Mouse (Mus musculus) granulocyte monocyte progenitor cell, adult 5-6 weeks (primary cell): ENCODE measurements around the gene Npat. TPM values are rescaled to one million over a fixed set of nuclear protein-coding genes. Genes with fewer than 3 reads are reported as not detected.
A peak's percentile ranks its signal among the peaks of the same experiment; 100 is the strongest.

ENCODE experiments used
- ATAC-seq: replicated peaks from 2 replicates; pipeline ENCODE4 v1.8.0; 2016; ENCODE audit warnings: mild to moderate bottlenecking, moderate TSS enrichment, inconsistent platforms; ENCODE audit not compliant: poor library complexity, severe bottlenecking
- total RNA-seq, 2 experiments: library from RNA; stranded (forward) in 1 of 2; stranded (reverse) in 1 of 2; fragments of 200-712, 200-1000 nt in 1 of 2; fragments of >200 nt in 1 of 2; fragmentation: Nextera tagmentation in 1 of 2; gene quantifications; 2 replicates each; pipeline ENCODE4 v1.2.3; 2014 to 2017

Gene Npat
- 28.8 and 30.8 TPM in 2 replicates for total RNA-seq (2014; fragmentation: Nextera tagmentation)
- total RNA-seq (2017): 19.8 and 26.6 TPM in 2 replicates

DNA sequence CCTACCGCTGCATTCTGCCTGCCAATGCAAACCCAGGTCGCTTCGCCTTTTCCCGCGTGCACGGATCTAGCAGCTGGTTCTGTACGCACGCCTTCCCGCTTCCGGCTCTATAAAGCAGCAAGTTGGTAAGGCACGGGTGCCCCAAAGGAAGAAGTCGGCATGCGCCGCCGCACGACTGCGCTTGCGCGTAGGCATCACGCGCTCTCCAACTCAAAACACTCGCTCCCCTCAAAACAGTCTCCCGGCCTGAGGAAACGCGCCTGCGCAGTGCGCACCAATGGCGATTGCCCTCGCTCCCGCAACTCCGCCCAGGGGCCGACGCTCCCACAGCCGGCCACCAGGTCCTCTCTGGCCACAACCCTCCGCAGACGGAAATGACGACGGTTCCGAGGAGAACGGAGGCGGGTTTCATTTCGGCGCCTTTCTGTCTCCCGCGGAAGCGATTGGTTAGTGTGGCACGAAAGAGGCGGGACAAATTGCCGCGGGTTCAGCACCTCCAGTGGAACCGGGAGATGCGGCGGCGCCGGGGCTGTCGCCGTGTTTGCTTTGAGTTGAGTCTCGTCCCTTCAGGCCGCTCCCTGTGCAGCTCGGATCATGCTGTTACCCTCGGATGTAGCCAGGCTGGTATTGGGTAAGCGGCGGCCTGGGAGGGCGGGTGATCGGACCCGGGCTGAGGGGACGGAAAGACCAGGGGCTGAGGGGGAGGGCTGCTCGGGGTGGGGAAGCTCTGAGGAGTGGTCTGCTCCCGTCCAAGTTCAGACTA lies at the start of gene Npat, which contains the start of gene Atm:
TSS of gene Npat (plus strand) at position 490 of the 763 bp plus-strand sequence.
TSS of gene Atm (minus strand) at position 183 of the 763 bp plus-strand sequence.
- ATAC-seq: peak; percentile 95

GRCm38 (mm10) chr9:53508053-53508452 lies 28.8 kb upstream of the Npat start:
- no peak for ATAC-seq

GRCm38 (mm10) chr9:53514091-53514490 lies 22.8 kb upstream of the Npat start:
- ATAC-seq: no peak

- ATAC-seq: no peak
These were observed 19.4 kb upstream of the Npat start for GRCm38 (mm10) chr9:53517373-53518009.

DNA sequence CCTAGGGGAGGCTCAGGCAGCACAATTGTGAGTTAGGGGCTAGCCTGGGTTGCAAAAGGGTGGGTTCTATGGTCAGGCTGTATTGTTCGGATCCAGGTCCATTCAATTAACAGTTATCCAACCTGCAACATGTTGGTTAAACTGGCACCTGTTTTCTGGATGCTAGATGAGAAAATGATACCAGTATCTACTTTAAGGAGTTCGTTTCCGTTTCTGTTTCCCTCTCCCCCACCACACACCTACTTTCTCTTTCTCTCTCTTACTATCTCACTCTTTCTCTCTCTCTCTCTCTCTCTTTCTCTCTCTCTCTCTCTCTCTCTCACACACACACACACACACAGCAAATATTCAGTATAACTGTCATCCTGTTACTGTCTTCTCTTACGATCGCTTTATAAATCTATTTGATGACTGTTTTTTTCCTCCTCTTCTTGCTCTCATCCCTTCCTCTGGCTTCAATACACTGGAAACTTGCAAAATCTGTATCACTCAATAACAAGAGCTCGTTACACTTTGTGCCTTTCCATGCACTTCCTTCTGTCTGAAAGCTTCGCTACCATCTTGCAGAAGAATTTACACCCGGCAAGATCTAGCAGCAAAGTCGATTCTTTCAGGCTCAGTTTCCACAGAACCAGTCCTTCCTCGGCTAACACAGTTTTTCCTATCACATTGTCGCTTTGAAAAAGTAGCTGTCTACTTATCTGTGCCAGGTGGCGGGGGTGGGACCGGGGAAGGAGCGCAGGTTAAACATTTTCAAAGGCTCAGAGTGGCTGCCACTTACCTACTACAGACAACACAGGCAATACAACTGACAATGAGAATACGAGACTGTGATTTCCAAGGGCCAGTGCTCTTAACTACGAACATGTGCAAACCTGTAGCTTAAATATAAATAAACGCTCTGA lies 1.2 kb upstream of the Npat start:
- no peak for ATAC-seq

GRCm38 (mm10) chr9:53537336-53537965 lies 604 bp downstream of the Npat start:
- no peak for ATAC-seq

GRCm38 (mm10) chr9:53570662-53571061 lies 33.8 kb downstream of the Npat start:
- no peak for ATAC-seq

GRCm38 (mm10) chr9:53572516-53573307 lies 35.9 kb downstream of the Npat start:
- ATAC-seq: no peak

- ATAC-seq: no peak
These were observed 38.9 kb downstream of the Npat start for GRCm38 (mm10) chr9:53575721-53576120.

DNA sequence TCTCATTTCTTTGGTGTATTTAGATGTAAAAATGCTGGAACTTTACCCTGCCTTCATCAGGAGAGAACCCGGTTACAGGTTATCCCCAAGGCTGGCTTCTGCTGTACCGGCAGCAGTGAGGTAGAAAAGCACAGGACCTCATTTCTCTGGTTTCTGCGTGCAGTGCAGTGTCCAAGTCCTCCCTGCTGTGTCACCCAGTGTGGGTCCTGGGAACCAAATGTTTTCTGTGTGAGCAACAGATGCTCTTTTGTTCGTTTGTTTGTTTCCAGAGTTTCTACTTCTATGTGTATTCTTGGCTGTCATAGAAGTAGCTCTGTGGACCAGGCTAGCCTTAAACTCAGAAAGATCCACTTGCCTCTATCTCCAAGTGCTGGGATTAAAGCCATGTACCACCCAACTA lies 45.0 kb downstream of the Npat start:
- ATAC-seq: no peak

GRCm38 (mm10) chr9:53594764-53595163 lies 57.9 kb downstream of the Npat start:
- peak; percentile 94 for ATAC-seq

GRCm38 (mm10) chr9:53596971-53597600 lies 60.2 kb downstream of the Npat start:
- ATAC-seq: no peak

- ATAC-seq: no peak
These were observed 61.8 kb downstream of the Npat start for GRCm38 (mm10) chr9:53598631-53599030.

DNA sequence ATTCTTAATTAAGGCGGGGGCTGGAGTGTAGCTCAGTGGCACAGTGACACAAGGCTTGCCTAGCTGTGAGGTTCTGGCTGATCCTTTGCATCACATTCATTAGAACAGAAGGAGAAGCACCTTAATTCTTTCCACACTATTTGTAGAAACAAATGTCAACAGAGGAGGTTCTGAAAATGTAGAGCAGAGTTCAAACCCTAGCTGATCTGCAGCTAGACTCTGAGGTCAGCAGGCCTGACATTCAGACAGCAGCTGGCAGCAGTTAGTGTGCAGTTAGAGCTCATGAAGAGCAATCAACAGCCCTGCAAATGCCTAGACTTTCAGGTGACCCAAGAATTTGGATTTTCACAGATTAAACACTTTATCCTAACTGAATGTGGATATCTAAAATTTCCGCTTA lies 64.7 kb downstream of the Npat start:
- no peak for ATAC-seq

GRCm38 (mm10) chr9:53603384-53603783 lies 66.5 kb downstream of the Npat start:
- peak; percentile 97 for ATAC-seq

- ATAC-seq: no peak
These were observed 67.0 kb downstream of the Npat start for GRCm38 (mm10) chr9:53603849-53604248.

- ATAC-seq: no peak
These were observed 68.1 kb downstream of the Npat start for GRCm38 (mm10) chr9:53604954-53605353.

DNA sequence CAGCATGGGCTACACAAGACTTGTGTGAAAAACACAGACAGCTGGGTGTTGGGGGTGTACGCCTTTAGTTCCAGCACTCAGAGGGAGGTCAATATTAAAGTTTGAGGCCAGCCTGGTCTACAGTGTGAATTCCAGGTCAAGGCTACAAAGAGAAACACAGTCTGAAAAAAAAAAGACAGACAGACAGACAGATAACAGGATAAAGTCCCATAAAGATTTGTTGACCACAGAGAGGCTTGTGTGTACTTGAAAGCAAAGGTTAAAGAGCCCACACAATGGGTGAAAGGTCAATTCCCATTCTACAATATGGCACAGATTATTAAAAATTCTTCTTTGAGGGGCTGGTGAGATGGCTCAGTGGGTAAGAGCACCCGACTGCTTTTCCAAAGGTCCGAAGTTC lies 70.3 kb downstream of the Npat start:
- ATAC-seq: no peak

- ATAC-seq: no peak
These were observed 71.0 kb downstream of the Npat start for GRCm38 (mm10) chr9:53607816-53608215.
